Mouse (Mus musculus) common myeloid progenitor, adult 5-6 weeks (primary cell): ENCODE results near the gene Dock2. TPM values are rescaled to one million over a fixed set of nuclear protein-coding genes. Genes with fewer than 3 reads are reported as not detected.
A peak's percentile ranks its signal among the peaks of the same experiment; 100 is the strongest.

Experiments used
- ATAC-seq: replicated peaks from 2 replicates; pipeline ENCODE4 v1.8.0; 2016; ENCODE audit warnings: low read depth, mild to moderate bottlenecking, moderate TSS enrichment, inconsistent platforms; ENCODE audit not compliant: poor library complexity, severe bottlenecking
- total RNA-seq: library from RNA; stranded (forward); fragments of 200-1000, 187-1606 nt; gene quantifications from 2 replicates; pipeline ENCODE4 v1.2.3, GENCODE M21; 2017

Gene Dock2
- total RNA-seq, 1 experiment from 2014 or later: 124 TPM

DNA sequence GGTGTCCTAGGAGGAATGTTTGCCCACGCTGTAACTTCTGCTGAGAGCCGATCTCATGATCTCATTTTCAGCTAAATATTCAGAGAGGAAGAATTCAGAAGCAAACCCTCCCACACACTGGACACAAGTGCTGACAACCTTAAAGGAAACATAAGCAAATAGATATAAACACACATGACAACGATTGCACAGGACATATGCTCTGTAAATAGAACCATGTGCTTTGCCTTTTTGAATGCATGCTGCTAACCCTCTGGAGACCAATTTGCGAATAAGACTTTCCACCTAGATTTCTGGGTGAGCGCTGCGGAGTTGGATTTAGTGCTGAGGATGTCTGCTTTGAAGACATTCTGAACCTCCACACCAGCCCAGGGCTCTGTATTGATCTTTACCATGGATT is 79.8 kb downstream of the Dock2 start:
- ATAC-seq: no peak

GRCm38 (mm10) chr11:34681790-34682189 is 101.9 kb downstream of the Dock2 start:
- peak; percentile 60 for ATAC-seq

GRCm38 (mm10) chr11:34544631-34545030 is 239.1 kb downstream of the Dock2 start:
- peak; percentile 42; the same call in 1 of the 2 replicates for ATAC-seq

GRCm38 (mm10) chr11:34532131-34532530 is 251.6 kb downstream of the Dock2 start:
- no peak for ATAC-seq

DNA sequence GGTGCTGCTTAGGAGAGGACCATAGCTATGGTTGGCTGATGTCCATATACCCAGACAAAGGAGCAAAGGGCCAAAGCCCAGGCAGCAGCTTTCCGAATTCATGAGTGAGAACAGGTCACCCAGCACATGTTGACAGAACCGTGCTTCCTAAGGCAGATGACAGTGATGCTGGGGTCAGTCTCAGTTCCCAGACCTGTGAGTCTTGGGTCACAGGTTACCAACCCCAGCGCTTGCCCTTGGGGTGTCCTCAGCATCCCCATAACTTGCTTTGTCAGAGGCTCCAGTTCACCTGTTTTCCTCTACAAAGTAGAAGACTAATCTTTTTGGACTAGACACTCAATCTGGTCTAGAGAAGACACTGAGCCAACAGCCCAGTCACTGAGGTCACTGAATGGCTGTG is 252.7 kb downstream of the Dock2 start:
- no peak for ATAC-seq

DNA sequence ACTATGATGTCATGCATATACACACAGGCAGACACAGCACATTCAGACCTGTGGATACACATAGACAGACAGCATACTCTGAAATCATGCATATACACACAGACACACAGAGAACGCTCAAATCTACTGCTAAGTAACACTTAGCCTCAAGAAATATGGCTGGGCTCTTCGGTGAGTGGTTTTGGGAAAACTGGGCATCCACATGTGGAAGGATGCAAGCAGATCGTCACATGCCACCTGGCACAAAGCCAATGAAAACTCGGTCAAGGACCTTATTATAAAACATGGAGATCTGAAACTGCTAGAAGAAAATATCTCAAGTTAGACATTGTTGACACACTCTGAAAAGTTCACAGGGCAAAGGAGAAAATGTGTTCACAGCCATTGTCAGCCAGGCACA is 255.7 kb downstream of the Dock2 start:
- ATAC-seq: no peak

DNA sequence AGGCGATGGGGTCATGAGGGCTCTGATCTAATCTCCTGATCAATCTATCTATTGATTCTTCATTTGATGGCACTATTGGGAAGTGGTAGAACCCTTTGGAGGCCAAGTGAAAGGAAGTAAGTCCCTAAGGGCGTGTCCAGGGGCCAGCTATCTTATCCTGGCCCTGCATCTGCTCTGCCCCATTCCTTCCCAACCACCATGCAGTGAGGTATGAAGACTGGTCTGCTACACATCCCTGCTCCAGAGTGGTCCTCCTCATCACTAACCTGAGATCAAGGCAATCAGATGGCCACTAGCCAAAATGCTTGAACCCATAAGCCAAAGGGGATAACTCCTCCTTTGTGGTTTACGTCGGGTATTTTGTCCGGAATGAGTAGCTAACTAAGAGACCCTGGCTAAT is 256.5 kb downstream of the Dock2 start:
- ATAC-seq: no peak

DNA sequence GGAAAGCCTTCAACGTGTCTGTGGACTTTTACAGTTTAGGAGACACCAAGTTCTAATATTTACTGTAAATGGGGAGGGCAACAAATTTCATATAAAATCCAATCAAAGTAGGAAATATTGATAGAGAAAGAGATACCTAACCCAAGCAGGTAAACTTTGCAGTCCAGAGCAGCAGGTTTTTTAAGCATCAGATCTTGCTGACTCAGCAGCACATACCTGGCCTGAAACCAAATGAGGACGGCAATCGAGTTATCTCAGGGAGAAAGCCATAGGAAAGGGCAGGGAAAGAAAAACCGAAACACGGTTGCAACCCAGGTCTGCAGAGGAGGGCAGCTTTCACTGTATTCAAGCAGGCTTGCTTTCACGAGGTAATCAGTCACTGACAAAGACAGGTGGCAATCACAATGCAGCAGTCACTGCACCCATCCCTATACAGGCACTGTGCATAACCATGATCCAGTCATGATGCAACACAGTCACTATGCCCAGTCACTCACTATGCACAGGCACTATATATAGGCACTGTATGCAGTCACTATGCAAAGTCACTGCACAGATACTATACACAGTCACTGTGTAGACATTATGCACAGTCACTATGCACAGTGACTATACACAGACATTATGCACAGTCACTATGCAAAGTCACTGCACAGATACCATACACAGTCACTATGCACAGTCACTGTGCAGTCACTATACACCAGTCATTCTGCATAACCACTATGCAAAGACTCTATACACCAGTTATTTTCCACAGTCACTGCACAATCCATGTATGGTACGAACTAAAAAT is 258.4 kb downstream of the Dock2 start:
- ATAC-seq: peak; percentile 84

DNA sequence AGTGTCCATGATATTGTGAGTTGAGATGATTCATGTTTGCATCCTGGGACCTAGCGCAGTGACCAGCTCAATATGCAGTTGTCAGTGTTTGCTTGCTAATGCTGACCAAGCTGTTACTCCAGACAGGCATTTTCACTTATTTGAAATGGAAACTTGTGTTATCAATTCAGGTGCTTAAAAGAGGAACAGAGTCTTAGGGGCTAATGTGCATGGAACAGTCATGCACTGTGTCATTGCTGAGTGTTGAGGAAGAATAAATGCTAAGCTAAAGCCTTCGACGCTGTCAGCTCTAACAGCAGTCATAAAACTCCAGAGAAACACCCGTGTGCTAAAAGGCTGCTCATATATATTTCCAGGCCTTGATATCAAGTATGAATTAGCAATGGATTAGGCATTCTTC is 259.1 kb downstream of the Dock2 start:
- ATAC-seq: no peak

- ATAC-seq: no peak
Measured at GRCm38 (mm10) chr11:34518566-34518965, 265.1 kb downstream of the Dock2 start.

DNA sequence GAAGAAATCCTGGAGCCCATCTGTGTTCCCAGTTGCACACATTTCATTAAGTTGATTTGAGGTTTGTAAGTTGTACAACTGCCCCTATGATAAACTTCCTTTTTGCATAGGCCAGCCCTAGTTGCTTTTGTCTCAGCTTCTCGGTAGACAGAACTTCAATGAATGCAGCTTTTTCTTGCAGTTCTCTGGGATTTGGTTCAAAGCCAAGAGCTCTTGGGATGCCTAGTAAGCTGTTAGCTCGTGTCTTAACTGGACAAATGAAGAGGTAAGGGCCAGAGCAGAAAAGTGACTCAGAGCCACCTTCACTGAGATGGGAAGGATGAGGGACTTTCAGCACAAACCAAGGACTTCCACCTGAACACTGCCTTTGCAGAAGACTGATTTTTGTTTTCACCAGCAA is 266.7 kb downstream of the Dock2 start:
- no peak for ATAC-seq

DNA sequence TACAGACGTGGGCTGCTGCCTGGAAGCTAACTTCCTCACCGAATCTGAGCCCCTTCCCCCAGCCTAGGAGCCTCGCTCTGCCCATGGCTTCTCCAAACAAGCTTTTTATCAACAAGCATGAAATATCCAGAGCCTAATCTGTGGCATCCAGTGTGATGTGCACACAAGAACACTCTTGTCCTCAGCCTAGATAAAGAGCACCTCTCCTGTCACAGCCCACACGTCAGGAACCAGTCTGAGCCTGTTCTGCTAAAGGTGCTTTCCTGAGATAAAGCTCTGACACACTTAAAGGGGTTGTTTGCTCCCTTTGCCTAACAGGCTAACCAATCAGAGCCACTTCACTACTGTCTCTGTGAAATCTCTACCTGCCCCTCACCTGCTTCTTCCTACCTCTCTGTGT is 268.4 kb downstream of the Dock2 start:
- peak; percentile 71 for ATAC-seq

DNA sequence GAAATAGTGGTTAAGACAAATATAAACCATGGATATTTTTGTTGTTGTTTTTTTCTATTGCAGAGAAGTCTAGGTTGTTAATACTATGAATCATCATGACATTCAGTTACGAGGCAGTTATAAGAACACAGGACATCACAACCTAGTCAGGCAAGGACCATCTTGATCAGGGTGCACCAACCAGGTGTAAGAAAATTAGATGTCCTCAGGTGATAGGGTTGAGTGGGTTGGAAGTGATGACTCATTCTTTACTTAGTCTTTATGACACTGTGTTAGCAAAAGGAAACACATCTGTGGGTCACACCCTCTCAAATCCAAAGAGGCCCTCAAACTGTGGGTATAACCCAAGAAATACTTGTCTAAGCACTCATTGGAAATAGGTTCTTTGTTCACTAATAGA is 277.3 kb downstream of the Dock2 start:
- ATAC-seq: no peak

DNA sequence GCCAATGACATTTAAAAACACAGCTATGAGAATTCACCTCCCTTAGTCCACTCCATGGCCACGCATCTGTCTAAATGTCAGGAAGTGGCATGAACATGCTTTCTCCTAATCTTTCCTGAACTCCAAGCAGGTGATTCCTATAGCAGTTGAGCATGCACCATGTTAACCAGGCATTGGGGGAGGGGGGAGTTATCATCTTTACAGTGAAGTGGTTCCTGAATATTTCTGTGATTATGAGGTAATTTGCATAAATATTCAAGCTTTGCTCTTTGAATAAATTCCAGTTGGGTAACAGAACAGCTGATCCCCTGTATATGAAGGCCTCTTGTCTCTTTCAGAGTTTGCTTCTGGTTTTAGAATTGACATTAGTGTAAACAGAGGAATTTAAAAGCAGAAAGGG is 284.0 kb downstream of the Dock2 start:
- no peak for ATAC-seq

GRCm38 (mm10) chr11:34494682-34495081 is 289.0 kb downstream of the Dock2 start:
- no peak for ATAC-seq

DNA sequence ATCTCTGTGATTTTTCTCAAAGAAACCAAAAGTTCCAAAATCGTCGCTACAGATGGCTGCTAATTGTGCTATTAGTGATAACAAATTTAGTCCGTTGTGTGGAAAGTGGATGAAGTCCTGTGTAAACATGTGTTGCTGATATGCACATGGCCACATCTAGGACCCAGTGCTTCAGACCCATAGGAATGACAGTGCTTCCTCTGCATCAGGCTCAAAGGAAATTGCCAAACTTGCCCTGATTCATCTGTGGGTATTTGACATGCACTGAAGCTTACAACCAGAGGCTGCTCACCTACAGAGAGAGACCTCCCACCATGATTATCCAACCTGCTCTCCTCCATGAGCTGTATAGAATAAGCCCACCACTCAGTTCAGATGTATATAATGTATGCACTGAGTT is 290.7 kb downstream of the Dock2 start:
- ATAC-seq: no peak

GRCm38 (mm10) chr11:34492223-34492622 is 291.5 kb downstream of the Dock2 start:
- no peak for ATAC-seq

DNA sequence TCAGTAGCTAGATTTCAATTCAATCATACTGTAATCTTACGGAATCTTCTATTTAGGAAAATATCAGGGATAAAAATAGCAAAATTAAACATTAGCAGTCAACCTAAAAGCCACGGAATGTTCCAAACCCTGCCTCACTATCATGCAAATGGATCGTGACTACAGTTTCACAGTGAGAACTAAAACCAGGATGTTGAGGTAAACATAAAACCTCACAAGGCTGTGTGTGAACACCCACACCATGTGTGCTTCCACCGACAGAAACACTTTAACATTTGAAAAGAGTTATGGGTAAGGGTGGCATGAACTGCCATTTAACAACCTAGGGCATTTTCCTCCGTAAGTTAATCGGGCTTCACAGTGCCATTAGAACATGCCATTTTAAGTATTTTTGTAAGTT is 294.1 kb downstream of the Dock2 start:
- no peak for ATAC-seq

- no peak for ATAC-seq
Measured at GRCm38 (mm10) chr11:34479301-34479700, 304.4 kb downstream of the Dock2 start.

- ATAC-seq: no peak
Measured at GRCm38 (mm10) chr11:34469792-34470191, 313.9 kb downstream of the Dock2 start.

DNA sequence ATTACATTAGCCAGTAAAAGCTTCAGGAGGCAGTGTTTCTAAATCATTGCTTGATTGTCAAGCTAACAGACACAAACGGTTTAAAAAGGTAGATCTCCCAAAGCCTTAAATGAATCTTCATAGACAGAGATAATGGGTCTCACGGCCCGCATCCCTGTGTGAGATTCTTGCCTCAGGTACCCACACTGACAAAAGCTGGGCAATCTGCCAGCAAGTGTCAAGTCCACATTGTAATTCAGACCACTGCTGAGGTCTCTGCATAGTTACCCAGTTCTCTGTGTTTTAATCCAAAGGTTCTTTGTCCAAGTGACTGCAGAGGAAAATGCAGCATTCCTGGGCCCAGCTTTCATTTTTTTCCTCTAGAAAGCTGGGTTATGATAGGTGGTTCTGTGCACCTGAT is 315.1 kb downstream of the Dock2 start:
- ATAC-seq: no peak

GRCm38 (mm10) chr11:34467056-34467455 is 316.6 kb downstream of the Dock2 start:
- ATAC-seq: 0 out of 2 replicates have a peak, but pooled peaks have one; percentile 18
